Mouse (Mus musculus) intestine, embryonic 14.5 days (tissue): ENCODE measurements around the gene Ttc21a. TPM values are rescaled to one million over a fixed set of nuclear protein-coding genes. Genes with fewer than 3 reads are reported as not detected.

Source experiments
- ATAC-seq: fragments of 200-750 bp; cut with Nextera tagmentation; replicated peaks from 2 replicates; pipeline ENCODE4 v1.8.0; 2017; ENCODE audit warnings: low read depth, moderate number of reproducible peaks, moderate TSS enrichment, moderate library complexity; ENCODE audit not compliant: low FRiP score, low TSS enrichment
- DNase-seq: peaks from one replicate; pipeline ENCODE4 v3.0.0-alpha.2; 2018; ENCODE audit warnings: low spot score
- H3K27ac ChIP-seq: fragments of 300-500 bp; sonication (generic); 2 replicates; pipeline ENCODE4 v1.5.1; 2014; ENCODE audit warnings: low read depth, mild to moderate bottlenecking, control low read depth
- H3K27me3 ChIP-seq: fragments of 300-500 bp; sonication (generic); replicated peaks from 2 replicates; pipeline ENCODE4 v1.6.1; 2014; ENCODE audit warnings: low read length, control low read depth; ENCODE audit not compliant: control insufficient read depth, insufficient read depth
- H3K36me3 ChIP-seq: fragments of 300-500 bp; sonication (generic); 2 replicates; pipeline ENCODE4 v1.6.1; 2014; ENCODE audit warnings: low read length, control low read depth; ENCODE audit not compliant: control insufficient read depth, insufficient read depth
- H3K4me1 ChIP-seq: fragments of 300-500 bp; sonication (generic); replicated peaks from 2 replicates; pipeline ENCODE4 v1.6.1; 2014; ENCODE audit warnings: low read length, control low read depth, mixed read lengths; ENCODE audit not compliant: control insufficient read depth, insufficient read depth
- H3K4me2 ChIP-seq: fragments of 300-500 bp; sonication (generic); 2 replicates; pipeline ENCODE4 v1.6.1; 2014; ENCODE audit warnings: low read length
- H3K4me3 ChIP-seq: fragments of 300-500 bp; sonication (generic); 2 replicates; pipeline ENCODE4 v1.5.1; 2014; ENCODE audit warnings: low read depth, low read length, control low read depth, mixed read lengths
- H3K9ac ChIP-seq: fragments of 300-500 bp; sonication (generic); 2 replicates; pipeline ENCODE4 v1.6.1; 2014; ENCODE audit warnings: mild to moderate bottlenecking, low read length
- H3K9me3 ChIP-seq: fragments of 300-500 bp; sonication (generic); 2 replicates; pipeline ENCODE4 v1.6.1; 2016; ENCODE audit warnings: low read length, control low read depth; ENCODE audit not compliant: control insufficient read depth
- WGBS: fragments of 180-500 bp; shearing (Covaris S2); extraction: QIAGEN DNeasy Blood & Tissue Kit; methylation state at CpG from one replicate; pipeline ENCODE4 v1.1.7; 2014; 5-methylcytosine and 5-hydroxymethylcytosine counted together
- polyA plus RNA-seq: library from polyadenylated mRNA; unstranded; fragments of >200 nt; fragmentation: Nextera tagmentation; extraction: Ambion mirVana; gene quantifications from 2 replicates; pipeline ENCODE4 v1.2.1, GENCODE M21; 2014

Gene Ttc21a
- polyA plus RNA-seq, 1 experiment from 2014 or later: 0.07 TPM

- H3K4me1 ChIP-seq: no peaks in the 10 kb centered on the region
- H3K9ac ChIP-seq: no peak overlapping the region
- DNase-seq: no peak
- H3K27ac ChIP-seq: no peak overlapping the region; the same call in 1 of the 2 replicates
- 69% methylated on average over 5 of the region's 5 CpGs for WGBS
- no peaks in the 10 kb centered on the region for H3K9me3 ChIP-seq
- H3K4me3 ChIP-seq: no peak overlapping the region
- no peak overlapping the region for H3K4me2 ChIP-seq
- peaks cover 91% of the 10 kb centered on the region for H3K36me3 ChIP-seq
- ATAC-seq: no peak
- H3K27me3 ChIP-seq: no peaks in the 10 kb centered on the region
These were observed 10.9 kb upstream of the Ttc21a start for GRCm38 (mm10) chr9:119926497-119926896.

DNA sequence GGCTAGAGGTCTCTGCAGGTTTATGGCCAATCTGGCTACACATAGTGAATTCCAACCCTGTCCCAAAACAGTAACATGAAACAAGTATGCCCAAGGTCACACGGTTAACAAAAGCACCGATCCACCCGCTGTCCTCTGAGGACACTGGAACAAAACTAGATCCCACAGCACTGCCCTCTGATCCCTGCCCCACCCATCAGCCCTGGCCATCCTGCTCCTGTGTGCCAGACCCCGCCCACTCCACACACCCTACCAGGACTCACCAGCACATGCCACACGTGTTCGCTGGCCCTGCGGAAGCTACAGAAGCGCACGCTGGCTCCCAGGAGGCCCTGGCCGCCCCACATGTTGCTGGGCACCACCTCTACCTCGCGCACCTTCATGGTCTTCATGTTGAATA, 5.0 kb upstream of the Ttc21a start:
- Histone ChIP-seq H3K36me3 (peaks cover 49% of the 10 kb centered on the region), H3K27me3 (no peaks in the 10 kb centered on the region), H3K4me3 (no peak overlapping the region), H3K4me2 (no peak overlapping the region), H3K4me1 (peaks cover 7% of the 10 kb centered on the region; the same call in 1 of the 2 replicates), H3K27ac (no peak overlapping the region), H3K9me3 (no peaks in the 10 kb centered on the region), H3K9ac (no peak overlapping the region)
- whole genome bisulfite sequencing: 85% methylated on average over 12 of the region's 12 CpGs
- ATAC-seq: no peak
- no peak for DNase-seq

GRCm38 (mm10) chr9:119933675-119934074, 3.7 kb upstream of the Ttc21a start:
- WGBS: 92% methylated on average over 6 of the region's 6 CpGs

DNA sequence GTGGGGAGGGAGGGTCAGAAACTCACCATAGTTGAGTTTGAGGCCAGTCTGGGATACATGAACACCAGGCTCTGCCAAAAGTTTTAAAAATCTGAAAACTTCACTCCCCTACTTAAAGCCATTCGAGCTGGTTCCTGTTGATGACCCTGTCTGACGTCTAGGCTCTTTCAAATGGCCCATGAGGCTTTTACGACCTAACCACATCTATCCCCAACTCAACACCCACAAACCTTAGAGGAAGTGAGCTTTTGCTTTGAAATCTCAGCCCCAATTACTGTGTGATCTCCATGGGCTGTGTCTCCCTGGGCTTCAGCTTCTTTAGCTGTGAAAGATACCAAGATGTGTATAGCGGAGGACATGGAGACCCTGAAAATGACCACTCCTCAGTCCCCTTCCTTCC, 1.1 kb downstream of the Ttc21a start:
- WGBS: 72% methylated on average over 4 of the region's 4 CpGs

More at GRCm38 (mm10) chr9:119933675-119934074, 3.7 kb upstream of the Ttc21a start:
- Histone ChIP-seq H3K9ac (no peak overlapping the region), H3K27me3 (no peaks in the 10 kb centered on the region), H3K4me1 (peaks cover 7% of the 10 kb centered on the region; the same call in 1 of the 2 replicates), H3K4me2 (no peak overlapping the region), H3K9me3 (no peaks in the 10 kb centered on the region), H3K4me3 (no peak overlapping the region), H3K27ac (no peak overlapping the region), H3K36me3 (peaks cover 36% of the 10 kb centered on the region)
- no peak for ATAC-seq
- no peak for DNase-seq

DNA sequence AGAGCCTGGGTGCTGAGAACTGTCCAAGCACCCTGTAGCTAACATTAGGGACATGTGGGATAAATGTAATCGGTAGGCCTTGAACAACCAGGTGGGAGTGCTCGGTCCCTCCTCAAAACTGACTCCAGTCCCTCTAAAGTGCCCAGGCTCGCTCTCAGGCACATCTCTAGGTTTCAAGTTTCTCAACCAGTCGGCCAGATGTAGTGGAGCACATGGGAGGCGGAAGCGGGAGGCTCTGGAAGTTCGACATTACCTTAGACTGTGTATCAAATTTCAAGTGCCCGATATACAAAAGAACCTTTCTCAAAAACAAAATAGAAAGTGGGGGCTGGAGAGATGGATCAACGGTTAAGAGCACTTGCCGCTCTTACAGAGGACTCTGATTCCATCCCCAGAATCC, 2.2 kb downstream of the Ttc21a start:
- Histone ChIP-seq H3K9me3 (no peaks in the 10 kb centered on the region), H3K27ac (no peak overlapping the region), H3K4me1 (peaks cover 7% of the 10 kb centered on the region; the same call in 1 of the 2 replicates), H3K36me3 (no peaks in the 10 kb centered on the region), H3K4me3 (no peak overlapping the region), H3K9ac (no peak overlapping the region), H3K4me2 (no peak overlapping the region), H3K27me3 (no peaks in the 10 kb centered on the region)
- ATAC-seq (no peak), DNase-seq (no peak)
- WGBS: 52% methylated on average over 10 of the region's 10 CpGs

More for the DNA sequence above, 1.1 kb downstream of the Ttc21a start:
- no peak overlapping the region for H3K9ac ChIP-seq
- peaks cover 7% of the 10 kb centered on the region; the same call in 1 of the 2 replicates for H3K4me1 ChIP-seq
- H3K9me3 ChIP-seq: no peaks in the 10 kb centered on the region
- ATAC-seq (no peak), DNase-seq (no peak)
- H3K4me3 ChIP-seq: no peak overlapping the region
- H3K27ac ChIP-seq: no peak overlapping the region
- no peaks in the 10 kb centered on the region for H3K36me3 ChIP-seq
- no peak overlapping the region for H3K4me2 ChIP-seq
- H3K27me3 ChIP-seq: no peaks in the 10 kb centered on the region

- H3K36me3 ChIP-seq: no peaks in the 10 kb centered on the region
- 75% methylated on average over 5 of the region's 5 CpGs for WGBS
- ATAC-seq (no peak), DNase-seq (no peak)
- H3K4me2 ChIP-seq: no peak overlapping the region
- no peak overlapping the region for H3K27ac ChIP-seq
- H3K4me3 ChIP-seq: no peak overlapping the region
- no peak overlapping the region for H3K9ac ChIP-seq
- H3K27me3 ChIP-seq: no peaks in the 10 kb centered on the region
- H3K9me3 ChIP-seq: no peaks in the 10 kb centered on the region
- peaks cover 4% of the 10 kb centered on the region; the same call in 1 of the 2 replicates for H3K4me1 ChIP-seq
These were observed 4.0 kb downstream of the Ttc21a start for GRCm38 (mm10) chr9:119941407-119941806.

DNA sequence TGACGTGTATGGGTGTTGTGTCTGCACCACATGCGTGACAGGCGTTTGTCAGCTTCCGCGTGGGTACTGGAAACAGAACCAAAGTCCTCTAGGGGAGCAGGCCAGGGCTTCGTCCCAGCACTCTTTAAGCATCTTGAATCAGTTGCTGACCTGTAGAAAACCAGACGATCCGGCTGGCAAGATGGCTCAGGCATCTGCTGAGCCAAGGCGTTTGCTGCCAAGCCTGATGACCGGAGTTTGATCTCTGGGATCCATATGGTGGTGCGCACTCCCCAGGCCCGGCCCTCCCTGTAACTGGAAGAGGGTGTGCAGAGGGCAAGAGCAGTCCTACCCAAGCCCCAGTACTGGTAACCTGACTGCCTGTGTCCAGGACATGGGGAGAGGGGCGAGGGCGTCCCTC, 4.5 kb downstream of the Ttc21a start:
- H3K9ac ChIP-seq: no peak overlapping the region
- H3K27ac ChIP-seq: no peak overlapping the region
- H3K4me3 ChIP-seq: no peak overlapping the region
- H3K27me3 ChIP-seq: no peaks in the 10 kb centered on the region
- no peak for ATAC-seq
- H3K4me1 ChIP-seq: no peaks in the 10 kb centered on the region
- no peak for DNase-seq
- 87% methylated on average over 14 of the region's 14 CpGs for WGBS
- H3K4me2 ChIP-seq: no peak overlapping the region
- no peaks in the 10 kb centered on the region for H3K36me3 ChIP-seq
- no peaks in the 10 kb centered on the region for H3K9me3 ChIP-seq

DNA sequence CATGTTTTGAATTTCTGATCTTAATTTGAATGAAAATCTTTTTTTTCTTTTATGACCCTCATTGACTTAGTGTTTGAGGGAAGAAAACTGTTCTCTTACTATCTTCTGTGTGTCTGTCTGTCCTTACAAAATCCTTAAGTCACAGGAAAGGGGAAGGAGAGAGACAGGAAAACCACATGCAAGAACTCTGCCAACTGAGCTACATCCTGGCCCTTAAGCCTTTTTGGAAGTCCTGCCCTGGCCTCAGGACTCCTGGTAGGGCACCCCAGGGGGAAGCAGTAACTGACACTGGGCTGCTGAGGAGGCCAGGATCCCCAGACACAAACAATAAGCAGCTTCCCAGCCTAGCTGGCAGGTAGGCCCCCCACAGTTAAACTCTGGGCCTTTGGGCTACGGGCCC, 5.9 kb downstream of the Ttc21a start:
- Histone ChIP-seq H3K27me3 (no peaks in the 10 kb centered on the region), H3K9ac (no peak overlapping the region), H3K36me3 (no peaks in the 10 kb centered on the region), H3K9me3 (no peaks in the 10 kb centered on the region), H3K4me2 (no peak overlapping the region), H3K4me3 (no peak overlapping the region), H3K27ac (no peak overlapping the region), H3K4me1 (no peaks in the 10 kb centered on the region)
- WGBS: 77% methylated on average over 1 of the region's 1 CpGs
- ATAC-seq: no peak
- no peak for DNase-seq

GRCm38 (mm10) chr9:119945173-119945900, 7.9 kb downstream of the Ttc21a start:
- peaks cover 3% of the 10 kb centered on the region for H3K4me1 ChIP-seq
- H3K36me3 ChIP-seq: no peaks in the 10 kb centered on the region
- no peak overlapping the region for H3K9ac ChIP-seq
- H3K27ac ChIP-seq: no peak overlapping the region
- no peaks in the 10 kb centered on the region for H3K27me3 ChIP-seq
- WGBS: 79% methylated on average over 12 of the region's 12 CpGs
- H3K4me3 ChIP-seq: no peak overlapping the region
- no peaks in the 10 kb centered on the region for H3K9me3 ChIP-seq
- ATAC-seq (no peak), DNase-seq (no peak)
- H3K4me2 ChIP-seq: no peak overlapping the region
